Mouse (Mus musculus): ENCODE data around the gene Tff1.

DNA sequence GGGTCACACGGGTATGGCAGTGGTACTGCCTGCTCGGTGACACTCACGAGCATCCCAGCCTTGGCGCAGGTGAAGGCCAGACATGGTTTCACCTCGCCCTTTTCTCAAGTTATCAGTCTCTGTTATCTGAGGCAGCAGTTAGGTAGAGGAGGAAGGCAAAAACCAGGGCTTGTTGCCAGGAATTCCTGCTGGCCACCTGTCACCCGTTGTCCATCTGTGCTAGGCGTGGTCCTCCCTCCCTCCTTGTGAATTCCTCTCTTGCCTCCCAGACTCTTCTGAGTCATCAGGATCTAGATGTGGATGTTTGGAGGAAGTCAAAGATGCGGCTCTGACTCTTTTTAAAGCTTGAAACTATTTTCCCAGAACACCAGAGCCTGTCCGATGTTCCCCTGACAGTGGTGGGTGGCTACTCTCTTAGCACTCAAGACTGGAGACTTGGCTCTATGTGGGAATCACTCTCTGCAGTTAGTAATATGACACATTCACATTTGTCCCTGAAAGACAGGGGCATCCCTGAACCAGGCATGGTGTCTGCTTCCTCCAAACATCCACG lies 33.7 kb downstream of the Tff1 start:
- TF ChIP-seq CTCF (IDR thresholded peaks at IDR 0.05; ENCODE audit: borderline replicate concordance, insufficient read depth, low read depth, low read length), result no peak
- TF ChIP-seq POLR2A (IDR thresholded peaks at IDR 0.05; ENCODE audit: borderline replicate concordance, insufficient read depth, low read length), result peak; percentile 38; the same call in 1 of the 2 replicates
